Mouse (Mus musculus): ENCODE data around the gene Rtn4r.
"Not testable (repeated sequence)": the region's sequence is repeated elsewhere in the genome, so short reads cannot be mapped to it uniquely, and the experiment has no call there.

The Rtn4r gene

DNA sequence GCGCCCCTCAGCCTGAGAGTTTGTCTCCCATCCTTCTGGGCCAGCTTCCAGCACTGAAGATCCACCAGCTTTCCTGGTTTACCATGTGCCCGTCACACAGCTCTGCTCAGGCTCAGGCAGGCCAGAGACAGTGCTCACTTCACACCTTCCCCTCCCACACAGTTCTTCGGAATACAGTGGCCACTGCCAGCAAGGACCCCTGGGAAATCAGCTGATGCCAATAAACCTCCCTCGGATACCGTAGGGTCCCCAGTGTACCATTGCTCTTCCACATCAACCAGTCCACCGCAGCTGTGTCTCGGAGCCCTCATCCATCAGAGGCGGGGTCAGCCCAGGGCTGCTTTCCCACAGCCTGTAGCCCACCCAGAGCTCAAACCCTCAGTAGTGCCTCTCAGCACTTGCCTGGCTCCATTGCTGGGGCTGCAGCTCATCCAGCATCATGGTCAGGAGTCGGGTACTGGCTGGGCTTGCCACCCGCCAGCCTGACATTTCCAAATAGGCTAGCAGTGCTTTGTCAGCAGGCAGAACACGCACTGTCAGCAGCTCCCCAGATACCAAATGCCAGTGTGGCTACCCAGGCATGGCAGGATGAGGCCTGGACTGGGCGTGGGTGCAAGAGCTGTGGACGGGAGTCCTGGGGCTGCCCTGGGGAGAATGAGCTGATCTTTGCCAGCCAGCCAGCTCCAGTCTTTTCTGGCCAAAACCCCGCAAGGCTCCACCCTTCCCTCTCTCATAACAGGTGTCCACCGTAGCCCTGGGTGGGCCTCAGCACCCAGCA, 67.0 kb downstream of the Rtn4r start:
- no peak for DNase-seq (ENCODE audit: low spot score)

DNA sequence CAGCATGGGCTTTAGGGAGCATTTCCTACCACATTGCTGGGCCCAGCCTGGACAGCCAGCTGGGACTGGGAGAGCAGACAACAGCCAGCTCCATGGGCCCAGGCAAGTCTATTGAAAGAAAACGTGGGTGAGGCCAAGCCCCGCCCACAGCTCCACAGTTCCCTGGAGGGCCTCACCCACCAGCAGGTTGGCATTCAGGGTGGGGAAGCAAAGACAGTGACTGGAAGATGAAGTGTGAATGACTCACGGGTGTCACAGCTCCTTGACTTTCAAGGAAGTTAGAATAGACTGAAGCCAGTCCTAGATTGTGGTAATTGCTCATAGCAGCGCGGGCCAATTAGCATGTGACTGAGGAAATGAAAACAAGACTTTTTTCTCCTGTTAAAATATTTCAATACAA, 67.6 kb downstream of the Rtn4r start:
- no peak for DNase-seq (ENCODE audit: low spot score)

DNA sequence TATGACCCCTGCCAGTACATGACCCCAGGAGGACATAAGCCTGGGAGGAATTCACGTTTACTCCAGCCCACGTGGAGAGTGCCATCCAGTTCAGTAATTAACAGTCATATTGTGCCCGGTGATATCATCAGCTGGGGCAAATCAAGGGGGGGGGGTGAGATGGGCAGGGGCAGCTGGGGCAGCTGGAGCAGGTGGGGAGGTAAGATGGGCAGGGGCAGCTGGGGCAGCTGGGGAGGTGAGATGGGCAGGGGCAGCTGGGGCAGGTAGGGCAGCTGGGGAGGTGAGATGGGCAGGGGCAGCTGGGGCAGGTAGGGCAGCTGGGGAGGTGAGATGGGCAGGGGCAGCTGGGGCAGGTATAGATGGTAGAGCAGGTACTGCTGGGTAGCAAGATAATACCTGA, 68.1 kb downstream of the Rtn4r start:
- not testable (repeated sequence) for DNase-seq (ENCODE audit: low spot score)

DNA sequence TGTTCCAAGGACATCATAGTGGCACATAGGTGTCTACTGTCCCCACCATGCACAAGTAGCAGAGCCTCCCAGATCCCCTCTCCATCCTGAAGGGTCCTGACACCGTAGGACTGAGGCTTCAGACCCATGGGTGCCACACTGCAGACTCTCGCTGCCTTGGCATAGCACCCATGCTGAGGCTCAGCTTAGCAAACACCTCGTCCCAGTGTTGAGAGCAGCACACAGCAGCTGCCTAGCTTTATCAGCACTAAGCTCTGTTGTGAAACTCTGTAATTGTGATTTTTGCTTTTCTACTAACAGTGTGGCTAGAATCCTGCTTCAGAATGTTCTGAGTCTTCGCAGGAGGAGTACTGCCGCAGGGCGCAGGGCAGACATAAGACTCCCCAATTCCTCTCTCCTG, 70.4 kb downstream of the Rtn4r start:
- DNase-seq (ENCODE audit: low spot score): no peak

DNA sequence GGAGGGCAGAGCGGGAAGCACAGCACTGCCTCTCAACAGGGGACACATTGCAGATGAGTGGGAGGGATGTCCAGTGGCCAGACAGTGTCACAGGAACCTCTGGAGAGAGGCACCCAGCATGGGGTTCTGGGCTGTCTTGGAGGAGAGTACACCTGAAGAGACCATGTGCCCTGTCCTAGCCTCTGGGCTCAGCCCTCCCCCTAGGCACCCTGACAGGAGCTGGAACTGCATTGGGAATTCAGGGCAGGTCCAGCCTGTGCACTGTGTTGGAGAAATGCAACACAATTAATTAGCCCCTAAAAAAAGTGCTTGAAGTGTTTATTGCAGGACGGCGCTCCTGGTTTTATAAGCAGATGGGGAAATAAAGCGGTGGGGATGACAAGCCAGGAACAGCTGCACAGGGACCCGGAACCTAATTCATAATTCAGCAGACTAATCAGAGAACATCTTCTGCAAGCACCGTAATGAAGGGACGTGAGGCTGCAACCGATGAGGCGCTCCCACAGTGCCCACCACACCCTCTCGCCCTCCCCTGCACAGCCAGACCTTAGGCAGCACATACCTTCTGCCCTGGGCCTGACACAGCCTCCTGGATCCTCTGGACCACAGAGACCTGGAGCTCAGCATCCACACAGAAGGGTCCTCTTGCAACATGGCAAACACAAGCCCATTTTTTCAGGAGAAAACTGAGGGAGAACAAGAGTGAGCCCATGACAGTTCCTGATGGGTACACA, 71.1 kb downstream of the Rtn4r start:
- no peak for DNase-seq (ENCODE audit: low spot score)

DNA sequence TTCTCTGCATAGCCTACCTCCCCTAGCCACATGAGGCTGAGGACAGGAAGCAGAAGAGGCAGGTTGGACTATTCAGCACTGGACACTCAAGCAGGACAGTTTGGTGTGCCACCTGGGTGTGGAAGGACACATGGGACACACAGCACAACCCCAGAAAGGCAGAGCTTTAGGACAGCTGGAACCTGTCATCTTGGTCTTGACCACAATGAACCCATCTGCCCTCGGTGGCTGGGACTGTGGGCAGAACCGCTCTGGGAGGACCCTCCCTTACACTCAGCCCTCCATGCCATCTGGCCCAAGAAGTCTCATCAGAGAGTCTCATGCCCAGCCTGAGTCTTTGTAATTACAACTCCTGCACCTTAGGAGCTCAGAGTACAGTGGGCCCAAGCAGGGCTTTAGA, 72.6 kb downstream of the Rtn4r start:
- no peak for DNase-seq (ENCODE audit: low spot score)

DNA sequence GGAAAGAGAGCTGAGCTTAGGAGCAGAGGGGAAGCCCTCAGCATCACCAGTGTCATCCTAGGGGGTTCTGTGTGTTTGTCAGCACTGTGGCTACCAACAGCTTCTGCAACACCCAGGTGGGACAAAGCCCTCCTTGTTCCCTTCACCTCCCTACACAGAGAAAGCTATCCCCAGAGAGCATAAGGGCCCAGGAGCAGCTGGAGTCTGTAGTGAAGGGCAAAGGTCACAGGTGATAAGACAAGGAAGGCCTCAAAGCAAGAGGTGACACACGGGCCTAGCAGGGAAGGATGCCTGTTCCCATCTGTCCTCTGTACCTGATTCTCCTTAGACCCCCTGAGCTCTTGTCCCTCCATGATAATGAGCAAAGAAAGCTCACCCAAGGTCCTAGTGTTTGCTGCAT, 74.2 kb downstream of the Rtn4r start:
- DNase-seq (ENCODE audit: low spot score): no peak
